Mouse (Mus musculus): ENCODE results near the gene Scn9a. TPM values are rescaled to one million over a fixed set of nuclear protein-coding genes. Genes with fewer than 3 reads are reported as not detected.

The Scn9a gene
- polyA plus RNA-seq (2011; ENCODE audit: insufficient read length, low read depth, missing spikeins), result 0.13 and 0.44 TPM in 2 replicates

DNA sequence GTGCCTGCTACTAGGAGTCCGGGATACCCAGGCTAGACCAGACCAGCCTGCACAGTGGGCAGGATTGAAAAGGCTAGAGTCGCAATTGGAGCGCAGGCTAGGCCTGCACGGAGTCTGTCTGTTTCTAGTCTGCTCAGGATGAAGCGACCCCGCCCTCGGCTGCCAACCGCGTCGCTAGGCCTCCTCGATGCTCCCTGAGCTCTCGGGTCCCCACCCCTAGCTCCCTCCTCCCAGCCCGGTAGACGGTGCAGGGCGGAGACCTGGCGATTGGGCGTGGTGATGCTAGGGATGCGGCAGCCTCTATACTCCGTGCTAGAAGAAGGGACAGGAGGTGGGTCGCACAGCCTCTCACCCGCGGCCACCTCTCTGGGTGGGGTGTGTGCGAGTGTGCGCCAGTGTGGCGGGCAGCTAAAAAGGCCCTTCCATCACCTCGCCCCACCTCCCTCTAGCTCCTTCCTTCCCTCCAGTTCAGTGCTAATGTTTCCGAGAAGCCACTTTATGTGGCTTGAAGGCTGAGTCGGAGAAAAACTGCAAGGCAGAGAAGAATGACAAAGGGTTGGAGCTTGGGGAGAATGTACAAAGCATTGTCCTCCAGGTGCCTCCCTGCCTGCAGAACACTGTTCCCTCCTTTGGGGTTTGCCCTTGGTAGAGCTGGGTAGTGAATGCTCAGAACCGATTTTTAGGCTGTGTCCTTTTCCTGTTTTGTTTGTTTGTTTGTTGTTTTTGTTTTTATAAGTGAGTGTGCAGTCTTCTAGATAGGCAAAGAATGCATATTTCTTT is at the start of gene Scn9a:
Gene Scn9a (minus strand): TSS at position 383 of the 780 bp plus-strand sequence.
- H3K4me1 ChIP-seq (ENCODE audit: control insufficient read depth, insufficient read depth, low read length), result no peaks in the 10 kb centered on the region
- TF ChIP-seq POLR2A (IDR thresholded peaks at IDR 0.05; ENCODE audit: low read depth, low read length) (no peak), CTCF (IDR thresholded peaks at IDR 0.05; ENCODE audit: borderline replicate concordance, insufficient read depth, low read length) (no peak)
- no peak within 1 kb of the TSS for H3K27ac ChIP-seq (ENCODE audit: insufficient read depth, low read length)
- H3K4me3 ChIP-seq (ENCODE audit: insufficient read depth, low read length), result no peak within 1 kb of the TSS

GRCm38 (mm10) chr2:66661988-66662387 is 27.2 kb upstream of the Scn9a start:
- no peaks in the 10 kb centered on the region for H3K4me1 ChIP-seq (ENCODE audit: control insufficient read depth, insufficient read depth, low read length)
- no peak overlapping the region for H3K4me3 ChIP-seq (ENCODE audit: insufficient read depth, low read length)
- no peak overlapping the region for H3K27ac ChIP-seq (ENCODE audit: insufficient read depth, low read length)
- TF ChIP-seq POLR2A (IDR thresholded peaks at IDR 0.05; ENCODE audit: low read depth, low read length), result no peak
- TF ChIP-seq CTCF (IDR thresholded peaks at IDR 0.05; ENCODE audit: borderline replicate concordance, insufficient read depth, low read length), result no peak

GRCm38 (mm10) chr2:66656430-66656829 is 21.7 kb upstream of the Scn9a start:
- H3K27ac ChIP-seq (ENCODE audit: insufficient read depth, low read length), result no peak overlapping the region
- no peaks in the 10 kb centered on the region for H3K4me1 ChIP-seq (ENCODE audit: control insufficient read depth, insufficient read depth, low read length)
- no peak overlapping the region for H3K4me3 ChIP-seq (ENCODE audit: insufficient read depth, low read length)
- TF ChIP-seq CTCF (IDR thresholded peaks at IDR 0.05; ENCODE audit: borderline replicate concordance, insufficient read depth, low read length) (no peak), POLR2A (IDR thresholded peaks at IDR 0.05; ENCODE audit: low read depth, low read length) (no peak)

GRCm38 (mm10) chr2:66655431-66655830 is 20.7 kb upstream of the Scn9a start:
- Histone ChIP-seq H3K4me3 (ENCODE audit: insufficient read depth, low read length) (no peak overlapping the region), H3K27ac (ENCODE audit: insufficient read depth, low read length) (no peak overlapping the region), H3K4me1 (ENCODE audit: control insufficient read depth, insufficient read depth, low read length) (no peaks in the 10 kb centered on the region)
- TF ChIP-seq POLR2A (IDR thresholded peaks at IDR 0.05; ENCODE audit: low read depth, low read length) (no peak), CTCF (IDR thresholded peaks at IDR 0.05; ENCODE audit: borderline replicate concordance, insufficient read depth, low read length) (no peak)

GRCm38 (mm10) chr2:66644384-66644783 is 9.6 kb upstream of the Scn9a start:
- no peak for TF ChIP-seq POLR2A (IDR thresholded peaks at IDR 0.05; ENCODE audit: low read depth, low read length)
- TF ChIP-seq CTCF (IDR thresholded peaks at IDR 0.05; ENCODE audit: borderline replicate concordance, insufficient read depth, low read length), result no peak
- no peaks in the 10 kb centered on the region for H3K4me1 ChIP-seq (ENCODE audit: control insufficient read depth, insufficient read depth, low read length)
- no peak overlapping the region for H3K4me3 ChIP-seq (ENCODE audit: insufficient read depth, low read length)
- no peak overlapping the region for H3K27ac ChIP-seq (ENCODE audit: insufficient read depth, low read length)

- Histone ChIP-seq H3K27ac (ENCODE audit: insufficient read depth, low read length) (no peak overlapping the region), H3K4me1 (ENCODE audit: control insufficient read depth, insufficient read depth, low read length) (no peaks in the 10 kb centered on the region), H3K4me3 (ENCODE audit: insufficient read depth, low read length) (no peak overlapping the region)
- TF ChIP-seq POLR2A (IDR thresholded peaks at IDR 0.05; ENCODE audit: low read depth, low read length) (no peak), CTCF (IDR thresholded peaks at IDR 0.05; ENCODE audit: borderline replicate concordance, insufficient read depth, low read length) (no peak)
These were observed 2.0 kb downstream of the Scn9a start for GRCm38 (mm10) chr2:66632728-66633127.

DNA sequence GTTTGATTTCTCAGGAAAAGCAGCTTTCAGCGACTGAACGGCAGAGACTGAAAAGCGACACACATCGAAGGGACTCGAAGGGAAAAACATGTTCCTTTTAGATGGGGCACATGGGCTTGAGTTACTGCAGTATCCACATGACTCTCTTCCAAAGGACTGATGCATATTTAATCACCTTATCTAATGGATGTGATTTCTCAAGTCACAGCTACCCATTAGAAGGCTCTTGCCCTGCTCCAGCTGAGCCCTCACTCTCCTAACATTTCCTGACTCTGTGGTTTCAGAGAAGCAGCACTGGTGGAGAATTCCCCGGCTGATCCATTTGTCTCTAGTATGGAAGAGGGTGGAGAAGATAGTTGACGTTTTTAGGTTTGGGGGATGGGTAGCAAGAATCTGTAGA is 23.7 kb downstream of the Scn9a start:
- H3K4me1 ChIP-seq (ENCODE audit: control insufficient read depth, insufficient read depth, low read length), result no peaks in the 10 kb centered on the region
- no peak overlapping the region for H3K27ac ChIP-seq (ENCODE audit: insufficient read depth, low read length)
- H3K4me3 ChIP-seq (ENCODE audit: insufficient read depth, low read length), result no peak overlapping the region
- TF ChIP-seq POLR2A (IDR thresholded peaks at IDR 0.05; ENCODE audit: low read depth, low read length) (no peak), CTCF (IDR thresholded peaks at IDR 0.05; ENCODE audit: borderline replicate concordance, insufficient read depth, low read length) (no peak)

- Histone ChIP-seq H3K4me1 (ENCODE audit: control insufficient read depth, insufficient read depth, low read length) (peaks cover 6% of the 10 kb centered on the region), H3K4me3 (ENCODE audit: insufficient read depth, low read length) (no peak overlapping the region), H3K27ac (ENCODE audit: insufficient read depth, low read length) (peak overlapping the region; percentile 19; the same call in 1 of the 2 replicates)
- no peak for TF ChIP-seq POLR2A (IDR thresholded peaks at IDR 0.05; ENCODE audit: low read depth, low read length)
- no peak for TF ChIP-seq CTCF (IDR thresholded peaks at IDR 0.05; ENCODE audit: borderline replicate concordance, insufficient read depth, low read length)
These were observed 37.4 kb downstream of the Scn9a start for GRCm38 (mm10) chr2:66597313-66597712.

GRCm38 (mm10) chr2:66596145-66596544 is 38.6 kb downstream of the Scn9a start:
- no peak overlapping the region for H3K27ac ChIP-seq (ENCODE audit: insufficient read depth, low read length)
- peaks cover 6% of the 10 kb centered on the region for H3K4me1 ChIP-seq (ENCODE audit: control insufficient read depth, insufficient read depth, low read length)
- TF ChIP-seq POLR2A (IDR thresholded peaks at IDR 0.05; ENCODE audit: low read depth, low read length), result no peak
- TF ChIP-seq CTCF (IDR thresholded peaks at IDR 0.05; ENCODE audit: borderline replicate concordance, insufficient read depth, low read length), result no peak
- H3K4me3 ChIP-seq (ENCODE audit: insufficient read depth, low read length), result no peak overlapping the region

DNA sequence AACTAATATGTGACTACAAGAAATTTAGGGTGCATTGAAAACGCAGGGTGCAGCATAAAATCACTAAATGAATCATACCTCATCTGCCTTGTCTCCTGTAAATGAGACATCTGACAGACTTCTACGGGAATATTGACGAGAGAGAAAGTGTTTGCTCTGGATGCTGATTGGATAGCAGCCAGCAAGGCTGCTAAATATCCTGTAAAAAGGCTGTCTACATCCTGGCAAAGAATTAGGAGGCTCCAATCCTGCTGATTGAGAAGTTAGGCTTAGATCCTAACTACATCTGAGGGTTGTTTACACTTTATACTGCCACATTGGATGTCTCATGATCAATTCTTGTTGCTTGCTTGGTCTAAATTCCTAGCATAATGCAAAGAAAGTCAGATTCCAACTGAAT is 44.6 kb downstream of the Scn9a start:
- Histone ChIP-seq H3K4me1 (ENCODE audit: control insufficient read depth, insufficient read depth, low read length) (no peaks in the 10 kb centered on the region), H3K4me3 (ENCODE audit: insufficient read depth, low read length) (no peak overlapping the region), H3K27ac (ENCODE audit: insufficient read depth, low read length) (no peak overlapping the region)
- TF ChIP-seq POLR2A (IDR thresholded peaks at IDR 0.05; ENCODE audit: low read depth, low read length) (no peak), CTCF (IDR thresholded peaks at IDR 0.05; ENCODE audit: borderline replicate concordance, insufficient read depth, low read length) (no peak)
